ENCODE assay signal across 12 mouse cellular contexts in the genomic region with DNA sequence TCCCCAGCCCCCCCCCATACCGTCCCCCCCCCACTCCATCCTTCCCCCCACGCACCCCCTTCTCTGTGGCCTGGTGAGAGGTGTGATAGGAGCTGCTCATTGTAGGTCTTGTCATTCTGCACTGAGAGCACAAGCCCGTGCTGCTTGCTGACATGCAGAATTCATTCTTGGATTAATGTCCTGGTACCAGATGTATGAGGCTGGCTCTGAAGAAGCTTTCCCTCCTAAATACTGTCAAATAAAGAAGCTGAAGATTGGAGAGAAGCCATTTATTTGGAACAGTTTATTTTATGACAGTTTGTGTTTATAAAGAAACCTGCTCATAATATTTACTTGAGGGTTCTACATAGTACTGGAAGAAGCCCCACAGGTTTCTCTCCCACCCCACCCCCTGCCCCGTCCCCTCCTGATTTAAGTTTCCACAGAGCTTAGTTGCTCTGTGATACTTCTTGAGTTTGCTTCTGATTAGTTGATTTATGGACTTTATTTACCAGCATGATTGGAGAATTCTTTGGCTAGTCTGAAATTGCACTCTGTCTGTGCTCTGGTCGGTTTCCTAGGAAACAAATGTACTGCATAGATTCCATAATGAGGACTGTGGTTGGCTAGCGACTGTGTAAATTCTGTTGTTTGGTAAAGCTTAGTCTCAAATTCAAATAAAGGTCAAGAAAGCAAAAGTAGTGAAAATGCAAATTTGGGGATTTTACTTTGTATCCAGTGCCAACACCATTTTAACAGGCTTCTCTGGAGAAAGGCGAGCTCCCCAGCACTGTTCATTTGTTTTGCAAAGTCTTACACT. TPM values are rescaled to one million over a fixed set of nuclear protein-coding genes. Genes with fewer than 3 reads are reported as not detected.
DNase-seq lines count a peak whose midpoint lies in the region; ATAC-seq and TF ChIP-seq lines count a peak whose summit lies in the region.
"Had no signal": no experiment of that assay in that cellular context is flagged by ENCODE, and none has a peak within 500 bp of the region (broad histone marks: within the 10 kb centered on the region; RNA-seq: fewer than 3 reads in every experiment).

No protein-coding gene starts in this region.

- no peaks in the 10 kb centered on the region for H3K36me3 ChIP-seq in kidney, embryonic 16.5 days (ENCODE audit: insufficient read depth, low read length)
- H3K36me3 ChIP-seq in embryonic facial prominence, embryonic 14.5 days (ENCODE audit: control insufficient read depth, insufficient read depth, low read length) = no peaks in the 10 kb centered on the region
- no peaks in the 10 kb centered on the region for H3K36me3 ChIP-seq in hindbrain, embryonic 14.5 days (replicated peaks; ENCODE audit: control insufficient read depth, insufficient read depth)
- H3K36me3 ChIP-seq in neural tube, embryonic 13.5 days = no peaks in the 10 kb centered on the region
- H3K36me3 ChIP-seq in intestine, postnatal 0 days (ENCODE audit: control insufficient read depth, insufficient read depth) = no peaks in the 10 kb centered on the region

- H3K4me3 ChIP-seq in kidney, embryonic 16.5 days (ENCODE audit: low read length) = no peak overlapping the region
- H3K4me3 ChIP-seq in embryonic facial prominence, embryonic 14.5 days (ENCODE audit: low read depth, low read length) = no peak overlapping the region
- H3K4me3 ChIP-seq in hindbrain, embryonic 14.5 days (replicated peaks; ENCODE audit: low read length) = no peak overlapping the region; the same call in 1 of the 2 replicates
- H3K4me3 ChIP-seq in neural tube, embryonic 13.5 days = peak overlapping the region; percentile 6
- H3K4me3 ChIP-seq in intestine, postnatal 0 days (ENCODE audit: low read depth, low read length) = no peak overlapping the region

- DNase-seq in kidney, postnatal 14 days = no peak
- DNase-seq in embryonic facial prominence, embryonic 14.5 days (ENCODE audit: low spot score) = peak; percentile 53
- DNase-seq in hindbrain, embryonic 14.5 days (ENCODE audit: low spot score) = peak; percentile 56
- DNase-seq in thymus, postnatal 10 days (ENCODE audit: low spot score in 2 of 2) = no peak
- DNase-seq: cerebellum, adult 9-11 months; heart, postnatal 36 days; kidney, postnatal 36 days; right cerebral cortex, postnatal 14 days had no signal

- H3K27me3 ChIP-seq in kidney, embryonic 16.5 days (ENCODE audit: insufficient read depth, low read length) = no peaks in the 10 kb centered on the region
- no peaks in the 10 kb centered on the region for H3K27me3 ChIP-seq in embryonic facial prominence, embryonic 14.5 days (replicated peaks; ENCODE audit: control insufficient read depth, insufficient read depth, low read length)
- no peaks in the 10 kb centered on the region for H3K27me3 ChIP-seq in hindbrain, embryonic 14.5 days (ENCODE audit: control insufficient read depth, insufficient read depth, low read length)
- H3K27me3 ChIP-seq in neural tube, embryonic 13.5 days = no peaks in the 10 kb centered on the region
- H3K27me3 ChIP-seq in intestine, postnatal 0 days (replicated peaks; ENCODE audit: control insufficient read depth, insufficient read depth, low read length) = no peaks in the 10 kb centered on the region

- 33% methylated on average over 7 of the region's 7 CpGs for WGBS in kidney, embryonic 16.5 days
- WGBS in embryonic facial prominence, embryonic 14.5 days = 26% methylated on average over 7 of the region's 7 CpGs
- WGBS in hindbrain, embryonic 14.5 days = 12% methylated on average over 7 of the region's 7 CpGs
- 11% methylated on average over 7 of the region's 7 CpGs for WGBS in neural tube, embryonic 13.5 days
- 37% methylated on average over 7 of the region's 7 CpGs for WGBS in intestine, postnatal 0 days

- H3K4me1 ChIP-seq in kidney, embryonic 16.5 days (ENCODE audit: insufficient read depth, low read length) = peaks cover 27% of the 10 kb centered on the region
- 0 out of 2 replicates have a peak, but pooled peaks cover 11% of the 10 kb centered on the region for H3K4me1 ChIP-seq in embryonic facial prominence, embryonic 14.5 days (ENCODE audit: control insufficient read depth, insufficient read depth, low read length)
- H3K4me1 ChIP-seq in hindbrain, embryonic 14.5 days (replicated peaks; ENCODE audit: control insufficient read depth, insufficient read depth, low read length) = peaks cover 35% of the 10 kb centered on the region
- peaks cover 62% of the 10 kb centered on the region for H3K4me1 ChIP-seq in neural tube, embryonic 13.5 days (replicated peaks)
- no peaks in the 10 kb centered on the region for H3K4me1 ChIP-seq in intestine, postnatal 0 days (replicated peaks; ENCODE audit: control insufficient read depth, insufficient read depth, low read length)

- H3K9ac ChIP-seq in kidney, embryonic 16.5 days (replicated peaks; ENCODE audit: low read length) = no peak overlapping the region
- no peak overlapping the region for H3K9ac ChIP-seq in embryonic facial prominence, embryonic 14.5 days (ENCODE audit: low read depth, low read length)
- H3K9ac ChIP-seq in hindbrain, embryonic 14.5 days = no peak overlapping the region
- H3K9ac ChIP-seq in neural tube, embryonic 13.5 days = no peak overlapping the region
- no peak overlapping the region for H3K9ac ChIP-seq in intestine, postnatal 0 days (ENCODE audit: low read depth, low read length)

- 0 out of 2 replicates have a peak overlapping the region, but pooled peaks have one; percentile 3 for H3K4me2 ChIP-seq in kidney, embryonic 16.5 days (replicated peaks; ENCODE audit: low read depth, low read length)
- H3K4me2 ChIP-seq in embryonic facial prominence, embryonic 14.5 days (ENCODE audit: low read depth, low read length) = 0 out of 2 replicates have a peak overlapping the region, but pooled peaks have one; percentile 15
- peak overlapping the region; percentile 33 for H3K4me2 ChIP-seq in hindbrain, embryonic 14.5 days (replicated peaks)
- peak overlapping the region; percentile 38 for H3K4me2 ChIP-seq in neural tube, embryonic 13.5 days
- H3K4me2 ChIP-seq in intestine, postnatal 0 days (replicated peaks; ENCODE audit: low read depth) = no peak overlapping the region

- no peak for ATAC-seq in kidney, embryonic 16.5 days (ENCODE audit: low FRiP score, low TSS enrichment)
- ATAC-seq in embryonic facial prominence, embryonic 14.5 days (ENCODE audit: low read depth) = no peak
- ATAC-seq in hindbrain, embryonic 14.5 days (ENCODE audit: low FRiP score) = peak; percentile 29; the same call in 1 of the 2 replicates
- no peak for ATAC-seq in neural tube, embryonic 13.5 days (ENCODE audit: low read depth)
- no peak for ATAC-seq in CD4-positive, CD25-positive, alpha-beta regulatory T cell, adult 4 months
- no peak for ATAC-seq in intestine, postnatal 0 days

- H3K9me3 ChIP-seq in kidney, embryonic 16.5 days (ENCODE audit: low read length) = no peaks in the 10 kb centered on the region
- no peaks in the 10 kb centered on the region for H3K9me3 ChIP-seq in embryonic facial prominence, embryonic 14.5 days (ENCODE audit: control insufficient read depth, low read length)
- no peaks in the 10 kb centered on the region for H3K9me3 ChIP-seq in hindbrain, embryonic 14.5 days (ENCODE audit: control insufficient read depth, low read length)
- no peaks in the 10 kb centered on the region for H3K9me3 ChIP-seq in neural tube, embryonic 13.5 days
- H3K9me3 ChIP-seq in intestine, postnatal 0 days (ENCODE audit: control insufficient read depth) = no peaks in the 10 kb centered on the region

- no peak for TF ChIP-seq CTCF in intestine, postnatal 0 days (IDR thresholded peaks at IDR 0.05; ENCODE audit: low read depth)

- H3K27ac ChIP-seq in kidney, embryonic 16.5 days (ENCODE audit: low read length) = no peak overlapping the region
- 0 out of 2 replicates have a peak overlapping the region, but pooled peaks have one; percentile 44 for H3K27ac ChIP-seq in embryonic facial prominence, embryonic 14.5 days (replicated peaks; ENCODE audit: low read depth, low read length)
- peak overlapping the region; percentile 47 for H3K27ac ChIP-seq in hindbrain, embryonic 14.5 days
- H3K27ac ChIP-seq in neural tube, embryonic 13.5 days (replicated peaks) = no peak overlapping the region; the same call in 1 of the 2 replicates
- H3K27ac ChIP-seq in intestine, postnatal 0 days (ENCODE audit: low read depth, low read length) = no peak overlapping the region

RNA-seq across cellular contexts. Expression of gene E130308A19Rik, which starts 3.3 kb away (rescaled TPM):
- 35.8 and 38.6 TPM in 2 replicates for polyA plus RNA-seq in kidney, embryonic 16.5 days (2015; fragmentation: Nextera tagmentation; extraction: Ambion mirVana)
- 14.9 and 18.5 TPM in 2 replicates for polyA plus RNA-seq in embryonic facial prominence, embryonic 14.5 days (2014; fragmentation: Nextera tagmentation; extraction: Ambion mirVana)
- polyA plus RNA-seq in hindbrain, embryonic 14.5 days (2014; fragmentation: Nextera tagmentation; extraction: Ambion mirVana) = 54.7 and 59.9 TPM in 2 replicates
- polyA plus RNA-seq in neural tube, embryonic 13.5 days (2015; fragmentation: Nextera tagmentation; extraction: Ambion mirVana) = 60.5 TPM in 2 replicates
- 10 to 100 TPM; 12.6 to 18.7 TPM for polyA plus RNA-seq in CD4-positive, CD25-positive, alpha-beta regulatory T cell, adult 4 months (2017; shearing (Covaris generic))
- polyA plus RNA-seq in intestine, postnatal 0 days (2015; fragmentation: Nextera tagmentation; extraction: Ambion mirVana) = 6.6 and 6.9 TPM in 2 replicates

RNA-seq across cellular contexts. Expression of gene Hsdl2, which starts 47.9 kb away (rescaled TPM):
- polyA plus RNA-seq in kidney, embryonic 16.5 days (2015; fragmentation: Nextera tagmentation; extraction: Ambion mirVana) = 25.5 and 29.3 TPM in 2 replicates
- polyA plus RNA-seq in embryonic facial prominence, embryonic 14.5 days (2014; fragmentation: Nextera tagmentation; extraction: Ambion mirVana) = 23.1 and 25.4 TPM in 2 replicates
- 38.1 and 41.7 TPM in 2 replicates for polyA plus RNA-seq in hindbrain, embryonic 14.5 days (2014; fragmentation: Nextera tagmentation; extraction: Ambion mirVana)
- polyA plus RNA-seq in neural tube, embryonic 13.5 days (2015; fragmentation: Nextera tagmentation; extraction: Ambion mirVana) = 50.5 and 50.7 TPM in 2 replicates
- polyA plus RNA-seq in CD4-positive, CD25-positive, alpha-beta regulatory T cell, adult 4 months (2017; shearing (Covaris generic)) = 10 to 100 TPM; 35.2 to 42.3 TPM
- 22.3 and 23.1 TPM in 2 replicates for polyA plus RNA-seq in intestine, postnatal 0 days (2015; fragmentation: Nextera tagmentation; extraction: Ambion mirVana)

Comparison
In these comparisons a context has a peak if more than half of its experiments do, and no peak if none do; other contexts are left out.
1. H3K27ac ChIP-seq: peak in embryonic facial prominence, embryonic 14.5 days (single experiment) and hindbrain, embryonic 14.5 days (single experiment); none in kidney, embryonic 16.5 days (single experiment), neural tube, embryonic 13.5 days (single experiment) and intestine, postnatal 0 days (single experiment).
2. DNase-seq: peak in embryonic facial prominence, embryonic 14.5 days (single experiment) and hindbrain, embryonic 14.5 days (single experiment); none in kidney, postnatal 14 days (single experiment) and thymus, postnatal 10 days (0 of 2).